ENCODE assay signal across 15 mouse cellular contexts in genomic region chrX:157051629-157052315, GRCm38 (mm10).
DNase-seq lines count a peak whose midpoint lies in the region; ATAC-seq and TF ChIP-seq lines count a peak whose summit lies in the region.
"Had no signal": no experiment of that assay in that cellular context is flagged by ENCODE, and none has a peak within 500 bp of the region (broad histone marks: within the 10 kb centered on the region; RNA-seq: fewer than 3 reads in every experiment).

No protein-coding gene starts in this region.

- no peaks in the 10 kb centered on the region for H3K27me3 ChIP-seq in neural tube, embryonic 13.5 days
- no peaks in the 10 kb centered on the region for H3K27me3 ChIP-seq in forebrain, postnatal 0 days (ENCODE audit: insufficient read depth, low read length)
- H3K27me3 ChIP-seq in midbrain, embryonic 10.5 days (ENCODE audit: low read depth, poor library complexity, severe bottlenecking), result peaks cover 5% of the 10 kb centered on the region; the same call in 1 of the 2 replicates
- H3K27me3 ChIP-seq in kidney, embryonic 14.5 days (ENCODE audit: control insufficient read depth, insufficient read depth, low read length), result no peaks in the 10 kb centered on the region
- H3K27me3 ChIP-seq: lung, embryonic 15.5 days had no signal

- no peak overlapping the region for H3K4me2 ChIP-seq in neural tube, embryonic 13.5 days
- no peak overlapping the region for H3K4me2 ChIP-seq in forebrain, postnatal 0 days (ENCODE audit: low read depth)
- H3K4me2 ChIP-seq in kidney, embryonic 14.5 days (replicated peaks; ENCODE audit: low read depth, low read length), result no peak overlapping the region
- H3K4me2 ChIP-seq: heart, embryonic 11.5 days; lung, embryonic 15.5 days had no signal

- no peak for DNase-seq in neural tube, embryonic 10.5 days (ENCODE audit: extremely low spot score, low spot score)
- DNase-seq in forebrain, postnatal 0 days, result peak; percentile 20
- DNase-seq in midbrain, embryonic 10.5 days (ENCODE audit: low spot score), result no peak
- peak; percentile 0 for DNase-seq in telencephalon, adult 2 months (ENCODE audit: low read depth, low spot score)
- no peak for DNase-seq in layer of hippocampus, adult 18-20 months (ENCODE audit: low spot score in 2 of 2)
- DNase-seq in ovary, postnatal 10 days (ENCODE audit: low spot score), result no peak
- DNase-seq: cerebellum, adult 9-10 months; gastrocnemius, adult 2 months; kidney, postnatal 10 days; spleen, adult 18-20 months had no signal

- no peaks in the 10 kb centered on the region for H3K4me1 ChIP-seq in neural tube, embryonic 13.5 days (replicated peaks)
- no peaks in the 10 kb centered on the region for H3K4me1 ChIP-seq in forebrain, postnatal 0 days (ENCODE audit: insufficient read depth)
- H3K4me1 ChIP-seq in midbrain, embryonic 10.5 days, result peaks cover 9% of the 10 kb centered on the region; the same call in 1 of the 2 replicates
- H3K4me1 ChIP-seq in kidney, embryonic 14.5 days (ENCODE audit: control insufficient read depth, insufficient read depth, low read length), result no peaks in the 10 kb centered on the region
- H3K4me1 ChIP-seq: lung, embryonic 15.5 days had no signal

- H3K27ac ChIP-seq in neural tube, embryonic 13.5 days (replicated peaks), result peak overlapping the region; percentile 38; the same call in 1 of the 2 replicates
- H3K27ac ChIP-seq in forebrain, postnatal 0 days (ENCODE audit: low read depth, low read length), result 0 out of 2 replicates have a peak overlapping the region, but pooled peaks have one; percentile 9
- peak overlapping the region; percentile 61 for H3K27ac ChIP-seq in midbrain, embryonic 10.5 days (replicated peaks)
- no peak overlapping the region for H3K27ac ChIP-seq in kidney, embryonic 14.5 days (ENCODE audit: low read depth, low read length)
- H3K27ac ChIP-seq: gastrocnemius, adult 2 months; lung, embryonic 15.5 days; stomach, postnatal 0 days had no signal

- no peak overlapping the region for H3K4me3 ChIP-seq in neural tube, embryonic 13.5 days
- no peak overlapping the region for H3K4me3 ChIP-seq in forebrain, postnatal 0 days (ENCODE audit: low read depth, low read length)
- no peak overlapping the region for H3K4me3 ChIP-seq in midbrain, embryonic 10.5 days
- no peak overlapping the region for H3K4me3 ChIP-seq in kidney, embryonic 14.5 days (ENCODE audit: low read length)
- H3K4me3 ChIP-seq: gastrocnemius, adult 2 months; lung, embryonic 15.5 days had no signal

- H3K9me3 ChIP-seq in neural tube, embryonic 13.5 days, result no peaks in the 10 kb centered on the region
- no peaks in the 10 kb centered on the region for H3K9me3 ChIP-seq in forebrain, postnatal 0 days (ENCODE audit: low read length)
- H3K9me3 ChIP-seq in midbrain, embryonic 10.5 days (replicated peaks), result no peaks in the 10 kb centered on the region
- H3K9me3 ChIP-seq in kidney, embryonic 14.5 days (ENCODE audit: control insufficient read depth, low read length), result no peaks in the 10 kb centered on the region
- H3K9me3 ChIP-seq: lung, embryonic 15.5 days had no signal

- 41% methylated on average over 2 of the region's 2 CpGs for WGBS in neural tube, embryonic 13.5 days
- WGBS in forebrain, postnatal 0 days, result 35% methylated on average over 2 of the region's 2 CpGs
- WGBS in midbrain, embryonic 10.5 days, result 47% methylated on average over 2 of the region's 2 CpGs
- WGBS in kidney, embryonic 14.5 days, result 50% methylated on average over 2 of the region's 2 CpGs

- H3K9ac ChIP-seq in neural tube, embryonic 13.5 days, result no peak overlapping the region
- H3K9ac ChIP-seq in forebrain, postnatal 0 days, result no peak overlapping the region
- no peak overlapping the region for H3K9ac ChIP-seq in kidney, embryonic 14.5 days (ENCODE audit: low read depth, low read length)
- H3K9ac ChIP-seq: lung, embryonic 15.5 days had no signal

- TF ChIP-seq CTCF in forebrain, postnatal 0 days (IDR thresholded peaks at IDR 0.05; ENCODE audit: low read depth), result no peak

- peak; percentile 63 for ATAC-seq in neural tube, embryonic 13.5 days (ENCODE audit: low read depth)
- peak; percentile 66 for ATAC-seq in forebrain, postnatal 0 days
- ATAC-seq in kidney, embryonic 14.5 days (ENCODE audit: low FRiP score, low TSS enrichment), result no peak

- H3K36me3 ChIP-seq in neural tube, embryonic 13.5 days, result no peaks in the 10 kb centered on the region
- no peaks in the 10 kb centered on the region for H3K36me3 ChIP-seq in forebrain, postnatal 0 days (ENCODE audit: insufficient read depth)
- H3K36me3 ChIP-seq in midbrain, embryonic 10.5 days, result no peaks in the 10 kb centered on the region
- H3K36me3 ChIP-seq in kidney, embryonic 14.5 days (ENCODE audit: control insufficient read depth, insufficient read depth, low read length), result no peaks in the 10 kb centered on the region
- H3K36me3 ChIP-seq: lung, embryonic 15.5 days had no signal

Comparison
In these comparisons a context has a peak if more than half of its experiments do, and no peak if none do; other contexts are left out.
1. DNase-seq: peak in forebrain, postnatal 0 days (single experiment) and telencephalon, adult 2 months (single experiment); none in neural tube, embryonic 10.5 days (single experiment), midbrain, embryonic 10.5 days (single experiment), layer of hippocampus, adult 18-20 months (0 of 2) and ovary, postnatal 10 days (single experiment).